Mouse (Mus musculus) heart, adult 2 months (tissue): ENCODE results near the gene Tmem9b.

Experiments
- EP300 ChIP-seq: fragments of 200-500 bp; IDR thresholded peaks from 2 replicates; pipeline ENCODE4 v1.6.1; 2011; ENCODE audit warnings: low read depth, low read length, control low read depth; ENCODE audit not compliant: insufficient read depth
- POLR2A ChIP-seq: fragments of 200-500 bp; IDR thresholded peaks from 2 replicates; pipeline ENCODE4 v1.6.1; 2011; ENCODE audit warnings: mild to moderate bottlenecking, low read depth, low read length, control low read depth; ENCODE audit not compliant: insufficient read depth

DNA sequence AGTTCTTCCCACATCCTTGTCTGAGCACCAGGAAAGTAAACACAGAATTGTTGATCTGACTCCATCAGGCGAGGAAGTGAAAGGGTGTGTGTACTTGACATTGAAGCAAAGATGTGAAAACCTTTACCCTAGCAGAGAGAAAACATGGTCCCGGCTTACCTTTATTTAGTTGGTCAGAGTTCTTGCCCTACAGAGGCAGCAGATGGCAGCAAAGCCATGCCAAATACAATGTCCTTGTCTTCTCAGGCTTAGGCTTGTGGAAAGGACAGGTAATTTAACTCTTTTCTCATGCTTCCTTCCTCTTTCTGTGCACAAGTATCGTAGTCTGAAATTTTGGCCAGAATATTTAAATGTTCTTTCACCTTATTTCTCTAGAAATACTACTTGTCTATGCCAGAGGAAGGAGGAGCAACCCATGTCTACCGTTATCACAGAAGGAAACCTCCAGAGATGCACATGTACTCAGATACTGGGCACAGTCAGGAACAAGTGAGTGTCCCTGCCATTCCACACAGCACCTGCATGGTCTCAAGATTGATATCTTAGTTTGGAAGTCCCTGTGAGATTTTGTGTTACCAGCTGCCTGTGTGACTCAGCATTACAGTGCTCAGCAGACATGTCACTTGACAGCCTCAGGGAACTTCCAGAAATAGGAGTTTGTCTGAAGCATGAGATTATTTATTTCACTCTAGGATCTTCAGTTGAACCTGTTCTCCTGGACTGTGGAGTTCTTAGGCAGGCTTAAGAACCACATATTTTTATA lies 45.5 kb downstream of the Tmem9b start:
- TF ChIP-seq EP300 (0 out of 2 replicates have a peak, but pooled peaks have one; percentile 21), POLR2A (no peak)
